Mouse (Mus musculus) megakaryocyte, embryonic 14.5 days (primary cell): ENCODE data around the gene Gm20388.

Experiments used
- FLI1 ChIP-seq: IDR thresholded peaks from 2 replicates; pipeline ENCODE4 v1.6.1; 2012; ENCODE audit warnings: low read length, inconsistent platforms, mixed read lengths
- GATA1 ChIP-seq: IDR thresholded peaks from 3 replicates; pipeline ENCODE4 v1.6.1; 2012; ENCODE audit warnings: mixed read lengths, low read length, inconsistent platforms, borderline replicate concordance

DNA sequence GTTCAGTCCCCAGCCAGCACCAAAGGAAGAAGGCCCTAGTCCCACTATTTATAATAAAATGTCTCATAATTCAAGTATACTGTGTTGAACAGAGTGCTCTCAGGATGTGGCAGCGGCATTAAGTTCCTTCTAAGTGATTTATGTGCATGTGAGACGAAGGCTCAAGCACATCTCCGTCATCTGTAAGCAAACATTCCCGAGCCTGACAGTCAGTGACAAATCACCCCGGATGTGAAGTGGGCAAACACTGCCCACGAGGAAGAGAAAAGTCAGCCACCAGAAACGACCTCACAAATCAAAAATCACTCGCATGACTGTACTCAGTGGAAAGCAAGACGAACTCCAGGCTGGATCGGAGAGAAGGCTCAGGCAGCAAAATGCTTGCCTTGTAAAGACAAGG lies 3883.3 kb downstream of the Gm20388 start:
- no peak for TF ChIP-seq FLI1
- no peak for TF ChIP-seq GATA1
